Mouse (Mus musculus): Measurements from ENCODE around the gene Cstf1. TPM values are rescaled to one million over a fixed set of nuclear protein-coding genes. Genes with fewer than 3 reads are reported as not detected.

Cstf1 gene
- polyA plus RNA-seq, 1 experiment from 2014 or later = 19.9 TPM

DNA sequence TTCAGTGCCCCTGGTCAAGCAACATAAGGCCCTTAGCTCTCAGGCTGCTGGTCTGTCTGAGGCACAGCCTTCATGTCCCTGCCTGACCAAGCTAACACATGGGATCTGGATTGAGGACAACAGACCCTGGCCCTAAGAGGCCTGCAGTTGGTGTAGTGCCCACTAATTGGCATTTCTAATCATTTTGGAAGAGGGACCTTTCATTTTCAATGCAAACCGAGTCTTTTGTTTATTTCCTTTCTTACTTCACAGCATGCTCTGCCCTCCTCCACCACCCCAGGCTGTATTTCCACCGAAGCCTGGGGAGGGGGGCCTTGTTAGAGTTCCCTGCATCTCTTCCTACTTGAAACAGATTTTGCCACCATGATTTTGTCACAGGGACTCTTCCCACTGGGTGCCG, 29.5 kb upstream of the Cstf1 start:
- H3K9ac ChIP-seq (ENCODE audit: low read length) = no peak overlapping the region
- no peak overlapping the region for H3K4me3 ChIP-seq (ENCODE audit: low read depth, low read length)
- no peak for ATAC-seq (ENCODE audit: low FRiP score, low TSS enrichment)
- no peak overlapping the region for H3K4me2 ChIP-seq (replicated peaks; ENCODE audit: low read depth)
- no peaks in the 10 kb centered on the region for H3K9me3 ChIP-seq (ENCODE audit: control insufficient read depth, low read length)
- TF ChIP-seq CTCF (IDR thresholded peaks at IDR 0.05; ENCODE audit: low read depth) (no peak), EP300 (optimal IDR thresholded peaks at IDR 0.05) (no peak)
- 53% methylated on average over 3 of the region's 3 CpGs for WGBS
- H3K27ac ChIP-seq (replicated peaks) = no peak overlapping the region
- no peaks in the 10 kb centered on the region for H3K4me1 ChIP-seq (replicated peaks; ENCODE audit: control insufficient read depth, insufficient read depth)
- no peaks in the 10 kb centered on the region for H3K27me3 ChIP-seq (ENCODE audit: control insufficient read depth, insufficient read depth, low read length)
- no peaks in the 10 kb centered on the region for H3K36me3 ChIP-seq (ENCODE audit: control insufficient read depth, insufficient read depth, low read length)
- DNase-seq (ENCODE audit: low spot score) = no peak

DNA sequence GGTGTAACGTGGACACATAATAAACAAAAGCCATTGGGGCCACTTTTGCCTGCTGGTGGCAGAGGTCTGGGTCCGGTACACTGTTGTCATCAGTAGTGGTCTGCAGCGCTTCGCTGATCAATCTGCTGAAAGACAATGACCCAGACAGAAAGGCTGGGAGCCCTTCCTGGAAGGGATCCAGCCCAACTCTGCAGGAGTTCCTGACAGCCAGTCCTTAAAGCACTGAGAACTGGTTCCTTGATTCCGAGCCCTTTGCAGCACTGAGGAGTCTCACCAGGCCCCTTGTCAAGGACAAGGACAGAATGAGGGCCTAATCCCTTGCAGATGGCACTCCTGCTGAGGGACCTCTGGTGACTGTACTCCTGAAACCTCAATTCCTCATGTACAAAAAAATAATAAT, 28.9 kb upstream of the Cstf1 start:
- WGBS = 53% methylated on average over 5 of the region's 5 CpGs
- H3K27ac ChIP-seq (replicated peaks) = no peak overlapping the region
- ATAC-seq (ENCODE audit: low FRiP score, low TSS enrichment) = no peak
- H3K4me3 ChIP-seq (ENCODE audit: low read depth, low read length) = no peak overlapping the region
- H3K9ac ChIP-seq (ENCODE audit: low read length) = no peak overlapping the region
- no peaks in the 10 kb centered on the region for H3K9me3 ChIP-seq (ENCODE audit: control insufficient read depth, low read length)
- TF ChIP-seq CTCF (IDR thresholded peaks at IDR 0.05; ENCODE audit: low read depth) = no peak
- TF ChIP-seq EP300 (optimal IDR thresholded peaks at IDR 0.05) = no peak
- no peaks in the 10 kb centered on the region for H3K4me1 ChIP-seq (replicated peaks; ENCODE audit: control insufficient read depth, insufficient read depth)
- H3K4me2 ChIP-seq (replicated peaks; ENCODE audit: low read depth) = no peak overlapping the region
- H3K27me3 ChIP-seq (ENCODE audit: control insufficient read depth, insufficient read depth, low read length) = no peaks in the 10 kb centered on the region
- no peaks in the 10 kb centered on the region for H3K36me3 ChIP-seq (ENCODE audit: control insufficient read depth, insufficient read depth, low read length)
- DNase-seq (ENCODE audit: low spot score) = no peak

DNA sequence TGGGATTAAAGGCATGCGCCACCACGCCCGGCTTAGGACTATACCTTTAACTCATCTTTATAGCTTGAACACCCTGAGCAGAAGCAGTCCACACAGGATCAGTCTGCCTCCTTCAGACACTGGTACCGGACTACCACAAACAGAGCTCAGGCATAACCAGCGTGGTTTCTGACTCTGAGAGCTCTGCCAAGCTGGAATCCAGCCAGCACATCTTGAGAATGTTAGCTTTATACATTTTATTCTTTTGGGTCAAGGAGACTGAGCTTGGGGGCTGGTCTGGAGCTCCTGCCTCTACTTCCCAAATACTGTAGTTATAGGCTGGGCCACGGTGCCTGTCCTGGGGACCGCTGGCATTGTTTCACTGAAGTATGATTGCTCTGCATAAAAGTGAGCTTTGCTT, 26.7 kb upstream of the Cstf1 start:
- Histone ChIP-seq H3K9me3 (ENCODE audit: control insufficient read depth, low read length) (no peaks in the 10 kb centered on the region), H3K36me3 (ENCODE audit: control insufficient read depth, insufficient read depth, low read length) (no peaks in the 10 kb centered on the region), H3K27me3 (ENCODE audit: control insufficient read depth, insufficient read depth, low read length) (no peaks in the 10 kb centered on the region), H3K4me2 (replicated peaks; ENCODE audit: low read depth) (no peak overlapping the region), H3K4me3 (ENCODE audit: low read depth, low read length) (no peak overlapping the region), H3K27ac (replicated peaks) (no peak overlapping the region), H3K4me1 (replicated peaks; ENCODE audit: control insufficient read depth, insufficient read depth) (0 out of 2 replicates have a peak, but pooled peaks cover 3% of the 10 kb centered on the region), H3K9ac (ENCODE audit: low read length) (no peak overlapping the region)
- no peak for DNase-seq (ENCODE audit: low spot score)
- 85% methylated on average over 7 of the region's 7 CpGs for WGBS
- TF ChIP-seq CTCF (IDR thresholded peaks at IDR 0.05; ENCODE audit: low read depth) = no peak
- TF ChIP-seq EP300 (optimal IDR thresholded peaks at IDR 0.05) = no peak
- ATAC-seq (ENCODE audit: low FRiP score, low TSS enrichment) = no peak

- ATAC-seq (ENCODE audit: low FRiP score, low TSS enrichment) = no peak
- H3K9me3 ChIP-seq (ENCODE audit: control insufficient read depth, low read length) = no peaks in the 10 kb centered on the region
- WGBS = 25% methylated on average over 5 of the region's 5 CpGs
- DNase-seq (ENCODE audit: low spot score) = no peak
- no peak overlapping the region for H3K27ac ChIP-seq (replicated peaks)
- peak overlapping the region; percentile 64; the same call in 1 of the 2 replicates for H3K4me3 ChIP-seq (ENCODE audit: low read depth, low read length)
- peak overlapping the region; percentile 38; the same call in 1 of the 2 replicates for H3K4me2 ChIP-seq (replicated peaks; ENCODE audit: low read depth)
- H3K36me3 ChIP-seq (ENCODE audit: control insufficient read depth, insufficient read depth, low read length) = no peaks in the 10 kb centered on the region; the same call in 1 of the 2 replicates
- 0 out of 2 replicates have a peak, but pooled peaks cover 3% of the 10 kb centered on the region for H3K4me1 ChIP-seq (replicated peaks; ENCODE audit: control insufficient read depth, insufficient read depth)
- no peaks in the 10 kb centered on the region for H3K27me3 ChIP-seq (ENCODE audit: control insufficient read depth, insufficient read depth, low read length)
- H3K9ac ChIP-seq (ENCODE audit: low read length) = no peak overlapping the region
- TF ChIP-seq EP300 (optimal IDR thresholded peaks at IDR 0.05) = no peak
- no peak for TF ChIP-seq CTCF (IDR thresholded peaks at IDR 0.05; ENCODE audit: low read depth)
Observed at GRCm38 (mm10) chr2:172344669-172345068, 25.8 kb upstream of the Cstf1 start.

DNA sequence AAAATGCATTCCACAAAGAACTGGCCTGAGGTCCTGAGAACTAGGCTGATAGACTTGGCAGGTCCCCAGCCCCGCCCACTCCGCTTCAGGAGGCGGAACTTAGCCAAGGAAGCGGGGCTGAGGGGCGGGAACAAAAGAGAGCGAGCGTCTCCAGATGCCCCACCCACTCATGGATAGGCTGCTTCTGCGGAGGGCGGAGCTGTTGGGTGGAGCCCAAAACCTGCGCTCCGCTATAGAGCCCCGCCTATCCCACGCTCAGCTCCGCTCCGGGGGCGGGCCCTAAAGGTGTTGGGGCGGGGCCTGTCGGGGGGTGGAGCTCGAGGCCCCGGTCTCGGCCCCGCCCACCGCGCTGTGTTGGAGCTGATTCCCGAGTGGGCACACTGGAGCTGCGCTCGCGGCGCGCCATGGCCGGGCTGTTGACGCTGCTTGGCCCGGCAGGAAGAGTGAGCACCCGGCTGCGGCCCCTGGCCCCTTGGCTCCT, 25.2 kb upstream of the Cstf1 start, which contains the start of gene Fam210b:
Gene Fam210b (plus strand): TSS at position 308 of the 481 bp plus-strand sequence.
- no peak for TF ChIP-seq CTCF (IDR thresholded peaks at IDR 0.05; ENCODE audit: low read depth)
- TF ChIP-seq EP300 (optimal IDR thresholded peaks at IDR 0.05) = no peak
- Histone ChIP-seq H3K27me3 (ENCODE audit: control insufficient read depth, insufficient read depth, low read length) (no peaks in the 10 kb centered on the region), H3K4me2 (replicated peaks; ENCODE audit: low read depth) (peak within 1 kb of the TSS; percentile 92), H3K27ac (replicated peaks) (peak within 1 kb of the TSS; percentile 78), H3K4me1 (replicated peaks; ENCODE audit: control insufficient read depth, insufficient read depth) (0 out of 2 replicates have a peak, but pooled peaks cover 3% of the 10 kb centered on the region), H3K4me3 (ENCODE audit: low read depth, low read length) (peak within 1 kb of the TSS; percentile 64), H3K36me3 (ENCODE audit: control insufficient read depth, insufficient read depth, low read length) (no peaks in the 10 kb centered on the region; the same call in 1 of the 2 replicates), H3K9ac (ENCODE audit: low read length) (peak within 1 kb of the TSS; percentile 69), H3K9me3 (ENCODE audit: control insufficient read depth, low read length) (no peaks in the 10 kb centered on the region)
- peak; percentile 97 for DNase-seq (ENCODE audit: low spot score)
- under 1% methylated on average over 34 of the region's 35 CpGs for WGBS
- ATAC-seq (ENCODE audit: low FRiP score, low TSS enrichment) = peak; percentile 97
